Mouse (Mus musculus) ES-E14 (cell line): ENCODE results near the gene Smap1.

ENCODE experiments used
- CHD2 ChIP-seq: IDR thresholded peaks from 2 replicates; pipeline ENCODE4 v1.6.1; 2014; ENCODE audit warnings: mild to moderate bottlenecking, low read depth, low read length, inconsistent platforms
- HCFC1 ChIP-seq: IDR thresholded peaks from 2 replicates; pipeline ENCODE4 v1.6.1; 2012; ENCODE audit warnings: low read length, inconsistent platforms, borderline replicate concordance; ENCODE audit not compliant: insufficient read depth
- MAFK ChIP-seq: IDR thresholded peaks from 2 replicates; pipeline ENCODE4 v1.6.1; 2014; ENCODE audit warnings: mild to moderate bottlenecking, low read depth, low read length, inconsistent platforms; ENCODE audit not compliant: insufficient read depth
- ZNF384 ChIP-seq: IDR thresholded peaks from 2 replicates; pipeline ENCODE4 v1.6.1; 2012; ENCODE audit warnings: low read depth, low read length, inconsistent platforms

DNA sequence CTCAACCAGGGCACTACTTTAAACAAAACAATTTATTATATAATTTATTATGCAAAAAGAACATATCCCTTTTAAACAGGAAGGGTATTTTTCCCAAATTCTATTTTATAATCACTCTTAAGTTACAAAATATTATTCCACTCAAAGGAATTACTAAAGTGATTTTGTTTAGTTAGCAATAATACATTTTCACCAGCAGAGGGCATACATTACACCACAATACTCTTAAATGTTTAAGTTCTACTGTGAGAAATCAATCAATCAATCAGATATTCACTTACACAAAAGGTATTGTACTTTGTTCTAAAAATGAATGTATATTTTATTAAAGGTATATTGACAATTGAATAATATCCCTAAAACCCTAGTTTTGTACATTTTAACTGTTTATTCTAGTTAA is 16.0 kb downstream of the Smap1 start:
- TF ChIP-seq CHD2, result no peak
- TF ChIP-seq HCFC1, result no peak
- TF ChIP-seq ZNF384, result no peak
- TF ChIP-seq MAFK, result 0 out of 2 replicates have a peak, but pooled peaks have one; percentile 61
